ENCODE assay signal across 8 mouse cellular contexts in the genomic region with DNA sequence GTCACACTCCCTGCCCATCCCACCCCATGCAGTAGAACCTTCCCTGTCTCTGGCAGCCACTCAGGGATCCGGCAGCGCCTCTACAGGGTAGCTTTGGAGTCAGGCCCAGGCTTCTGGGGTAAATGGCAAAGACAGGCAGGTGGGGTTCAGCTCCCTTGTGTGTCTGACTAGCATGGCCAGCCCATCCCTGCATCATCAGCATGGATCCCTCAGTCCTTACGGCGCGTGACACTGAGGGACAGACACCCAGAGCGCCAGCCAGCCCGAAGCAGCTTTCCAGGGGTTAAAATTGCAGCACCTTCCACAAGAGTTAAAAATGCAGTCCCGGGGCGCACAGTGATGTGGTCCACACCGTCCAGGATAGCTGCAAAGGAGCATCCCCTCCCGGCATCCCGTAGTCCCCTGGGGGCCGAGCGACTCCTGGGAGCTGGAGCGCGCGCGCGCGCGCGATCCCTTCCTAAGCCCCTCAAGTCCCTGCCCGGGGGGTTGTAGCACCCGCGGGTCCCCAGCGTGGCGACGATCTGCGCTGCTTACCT. TPM values are rescaled to one million over a fixed set of nuclear protein-coding genes. Genes with fewer than 3 reads are reported as not detected.
DNase-seq lines count a peak whose midpoint lies in the region; TF ChIP-seq lines count a peak whose summit lies in the region.

No protein-coding gene starts in this region.

- TF ChIP-seq CTCF in lung, adult 2 months (IDR thresholded peaks at IDR 0.05; ENCODE audit: insufficient read depth, low read length), result no peak

- H3K9me3 ChIP-seq in heart, embryonic 10.5 days, result no peaks in the 10 kb centered on the region
- no peaks in the 10 kb centered on the region for H3K9me3 ChIP-seq in limb, embryonic 10.5 days (replicated peaks)

- no peak for DNase-seq in lung, adult 2 months
- no peak for DNase-seq in lung, adult 18-20 months
- DNase-seq in cerebellum, adult 8-10 months, result peak; percentile 84
- no peak for DNase-seq in heart, embryonic 10.5 days (ENCODE audit: low spot score)
- DNase-seq in limb, embryonic 10.5 days (ENCODE audit: low spot score), result peak; percentile 39
- peak; percentile 15 for DNase-seq in naive thymus-derived CD4-positive, alpha-beta T cell, adult 2 months (ENCODE audit: low read depth)
- DNase-seq in urinary bladder, postnatal 36 days (ENCODE audit: low spot score in 2 of 2), result no peak
- no peak for DNase-seq in natural killer cell, adult 2 months (ENCODE audit: low spot score in 2 of 2)

- no peak for TF ChIP-seq POLR2A in lung, adult 2 months (IDR thresholded peaks at IDR 0.05; ENCODE audit: borderline replicate concordance, extremely low read depth, low read depth, low read length)

- H3K4me3 ChIP-seq in lung, adult 2 months (replicated peaks; ENCODE audit: extremely low read depth, low read depth, low read length), result peak overlapping the region; percentile 68
- peak overlapping the region; percentile 73 for H3K4me3 ChIP-seq in heart, embryonic 10.5 days
- peak overlapping the region; percentile 74 for H3K4me3 ChIP-seq in limb, embryonic 10.5 days

- H3K4me1 ChIP-seq in lung, adult 2 months (ENCODE audit: control insufficient read depth, insufficient read depth, low read length), result peaks cover 17% of the 10 kb centered on the region
- peaks cover 41% of the 10 kb centered on the region for H3K4me1 ChIP-seq in heart, embryonic 10.5 days
- H3K4me1 ChIP-seq in limb, embryonic 10.5 days, result peaks cover 42% of the 10 kb centered on the region

- H3K27ac ChIP-seq in heart, embryonic 10.5 days, result peak overlapping the region; percentile 88
- H3K27ac ChIP-seq in limb, embryonic 10.5 days, result peak overlapping the region; percentile 86

- H3K36me3 ChIP-seq in heart, embryonic 10.5 days, result no peaks in the 10 kb centered on the region
- no peaks in the 10 kb centered on the region for H3K36me3 ChIP-seq in limb, embryonic 10.5 days

- H3K27me3 ChIP-seq in heart, embryonic 10.5 days (ENCODE audit: insufficient read depth, poor library complexity, severe bottlenecking), result peaks cover 79% of the 10 kb centered on the region
- H3K27me3 ChIP-seq in limb, embryonic 10.5 days (ENCODE audit: low read depth, poor library complexity, severe bottlenecking), result peaks cover 66% of the 10 kb centered on the region

- WGBS in lung, adult 2 months, result 5% methylated on average over 29 of the region's 29 CpGs
- 3% methylated on average over 29 of the region's 29 CpGs for WGBS in heart, embryonic 10.5 days
- WGBS in limb, embryonic 10.5 days, result under 1% methylated on average over 29 of the region's 29 CpGs

RNA-seq across cellular contexts. Expression of a gene that starts 0.7 kb away (rescaled TPM):
- polyA plus RNA-seq in lung, adult 2 months (2012; rRNA removed), result 48.8 and 51.9 TPM in 2 replicates
- 6.0 and 6.3 TPM in 2 replicates for polyA plus RNA-seq in heart, embryonic 10.5 days (2016; fragmentation: Nextera tagmentation; extraction: Ambion mirVana)
- 5.6 and 6.2 TPM in 2 replicates for polyA plus RNA-seq in limb, embryonic 10.5 days (2016; fragmentation: Nextera tagmentation; extraction: Ambion mirVana)

Comparison
In these comparisons a context has a peak if more than half of its experiments do, and no peak if none do; other contexts are left out.
1. DNase-seq: peak in cerebellum, adult 8-10 months (single experiment), limb, embryonic 10.5 days (single experiment) and naive thymus-derived CD4-positive, alpha-beta T cell, adult 2 months (single experiment); none in lung, adult 2 months (single experiment), lung, adult 18-20 months (0 of 2), heart, embryonic 10.5 days (single experiment), urinary bladder, postnatal 36 days (0 of 2) and natural killer cell, adult 2 months (0 of 2).
2. Peak in every context shown above with its lines, with median percentiles within 50 percentile points of each other: H3K4me3 ChIP-seq.